Mouse (Mus musculus) adrenal gland, postnatal 36 days (tissue): ENCODE measurements around the gene Fam129a. TPM values are rescaled to one million over a fixed set of nuclear protein-coding genes. Genes with fewer than 3 reads are reported as not detected.

Source experiments
- DNase-seq, 2 experiments: peaks; one replicate each; pipeline ENCODE4 v3.0.0; 2021; ENCODE audit warnings: mixed read lengths in 1 of 2
- long read RNA-seq, 2 experiments: library from polyadenylated mRNA; stranded (forward); transcript quantifications; one replicate each; pipeline ENCODE4 v2.0.0; 2021; ENCODE audit warnings: borderline sequencing depth in 2 of 2
- total RNA-seq, 2 experiments: library from RNA; stranded (reverse); gene quantifications; 2 replicates each; pipeline ENCODE4 v1.2.3; 2021

The Fam129a gene
- total RNA-seq = 100 to 1,000 TPM; 108 to 202 TPM
- long read RNA-seq, experiment 1, full-length matches to known transcripts = 25 of 66 reads
- long read RNA-seq, experiment 1, partial matches to known transcripts = 9 of 66 reads
- long read RNA-seq, experiment 1, other reads (novel, unspliced or antisense) = 32 of 66 reads
- long read RNA-seq, experiment 2, full-length matches to known transcripts = 17 of 26 reads
- long read RNA-seq, experiment 2, partial matches to known transcripts = 4 of 26 reads
- long read RNA-seq, experiment 2, other reads (novel, unspliced or antisense) = 5 of 26 reads

- DNase-seq = peak; percentile 67 to 71
Measured at GRCm38 (mm10) chr1:151570981-151571837, at the start of gene Fam129a. Gene Fam129a (plus strand): TSS chr1:151571186.

- DNase-seq = no peak
Measured at GRCm38 (mm10) chr1:151526701-151527100, 44.3 kb upstream of the Fam129a start.

- no peak for DNase-seq
Measured at GRCm38 (mm10) chr1:151543796-151544477, 27.0 kb upstream of the Fam129a start.

GRCm38 (mm10) chr1:151544581-151544980 is 26.4 kb upstream of the Fam129a start:
- DNase-seq = no peak

- DNase-seq = no peak
Measured at GRCm38 (mm10) chr1:151545571-151545970, 25.4 kb upstream of the Fam129a start.

- no peak for DNase-seq
Measured at GRCm38 (mm10) chr1:151548896-151549610, 21.9 kb upstream of the Fam129a start.

- no peak for DNase-seq
Measured at GRCm38 (mm10) chr1:151549794-151550193, 21.2 kb upstream of the Fam129a start.

- DNase-seq = no peak
Measured at GRCm38 (mm10) chr1:151550587-151551479, 20.2 kb upstream of the Fam129a start.

GRCm38 (mm10) chr1:151560536-151560935 is 10.4 kb upstream of the Fam129a start:
- no peak for DNase-seq

- DNase-seq = no peak
Measured at GRCm38 (mm10) chr1:151563401-151563800, 7.6 kb upstream of the Fam129a start.

- DNase-seq = no peak
Measured at GRCm38 (mm10) chr1:151563893-151564292, 7.1 kb upstream of the Fam129a start.

- DNase-seq = peak; percentile 92 to 95
Measured at GRCm38 (mm10) chr1:151564377-151564776, 6.6 kb upstream of the Fam129a start.

GRCm38 (mm10) chr1:151568682-151569081 is 2.3 kb upstream of the Fam129a start:
- no peak for DNase-seq

GRCm38 (mm10) chr1:151571838-151572578 is 1.0 kb downstream of the Fam129a start:
- peak in 1 of 2 experiments; percentile 17 for DNase-seq

- DNase-seq = no peak
Measured at GRCm38 (mm10) chr1:151572601-151573320, 1.8 kb downstream of the Fam129a start.

- DNase-seq = no peak
Measured at GRCm38 (mm10) chr1:151580200-151580982, 9.4 kb downstream of the Fam129a start.

- DNase-seq = no peak
Measured at GRCm38 (mm10) chr1:151581454-151581853, 10.5 kb downstream of the Fam129a start.

- DNase-seq = no peak
Measured at GRCm38 (mm10) chr1:151581977-151582376, 11.0 kb downstream of the Fam129a start.
